Mouse (Mus musculus) hindlimb bud, embryonic 11.5 days (tissue): ENCODE measurements around the gene Vamp3.

Source experiments
- DNase-seq: peaks from one replicate; pipeline ENCODE4 v3.0.0-alpha.2; 2012; ENCODE audit warnings: low read depth, low spot score; ENCODE audit errors: extremely low spot score

The Vamp3 gene

DNA sequence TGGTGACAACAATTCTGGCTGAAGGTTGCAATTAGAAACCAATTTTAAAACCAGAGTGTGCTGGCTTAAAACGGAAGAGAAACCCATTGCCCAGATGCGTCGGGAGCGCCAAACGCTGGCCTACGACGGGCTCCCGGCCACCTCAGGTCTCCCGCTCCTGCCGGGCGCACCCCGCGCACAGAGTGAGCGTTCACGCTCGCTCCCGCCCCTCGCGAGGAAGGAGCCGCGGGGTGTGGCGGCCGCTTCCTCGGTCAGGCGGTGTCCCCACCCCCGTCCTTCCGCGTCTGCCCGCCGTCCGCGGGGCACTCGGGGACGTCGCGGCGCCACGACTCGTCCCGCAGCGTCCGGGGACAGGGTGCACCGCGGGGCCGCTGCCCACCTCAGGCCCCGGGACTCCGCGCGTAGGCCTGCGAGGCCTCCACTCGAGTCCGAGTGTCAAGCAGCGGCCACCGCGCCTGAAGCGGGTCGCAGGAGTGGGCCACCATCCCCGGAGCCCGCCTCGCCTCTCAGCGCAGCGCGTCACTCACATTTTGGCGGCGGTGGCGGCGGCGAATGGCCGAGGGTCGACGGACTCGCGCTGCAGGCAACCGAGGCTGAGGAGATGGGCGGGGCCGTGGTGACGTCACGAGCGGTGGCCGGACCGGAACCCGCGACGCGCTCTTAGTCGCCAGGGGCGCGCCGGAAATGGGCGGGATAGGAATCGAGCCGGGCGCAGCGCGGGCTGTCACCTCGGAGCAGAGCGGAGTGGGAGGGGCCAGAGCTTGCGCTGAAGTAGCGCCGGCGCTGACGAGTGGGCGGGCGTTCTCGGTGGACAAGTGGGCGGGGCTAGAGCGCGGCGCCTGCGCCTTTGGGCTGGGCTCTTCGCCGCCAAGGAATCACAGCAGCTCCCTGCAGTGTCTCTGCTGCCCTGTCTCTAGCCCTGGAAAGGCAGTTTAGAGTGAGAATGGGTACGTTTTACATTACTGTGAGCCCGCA is at the start of gene Vamp3:
TSS of gene Vamp3 (minus strand) at position 617 of the 975 bp plus-strand sequence.
- DNase-seq = peak; percentile 87

DNA sequence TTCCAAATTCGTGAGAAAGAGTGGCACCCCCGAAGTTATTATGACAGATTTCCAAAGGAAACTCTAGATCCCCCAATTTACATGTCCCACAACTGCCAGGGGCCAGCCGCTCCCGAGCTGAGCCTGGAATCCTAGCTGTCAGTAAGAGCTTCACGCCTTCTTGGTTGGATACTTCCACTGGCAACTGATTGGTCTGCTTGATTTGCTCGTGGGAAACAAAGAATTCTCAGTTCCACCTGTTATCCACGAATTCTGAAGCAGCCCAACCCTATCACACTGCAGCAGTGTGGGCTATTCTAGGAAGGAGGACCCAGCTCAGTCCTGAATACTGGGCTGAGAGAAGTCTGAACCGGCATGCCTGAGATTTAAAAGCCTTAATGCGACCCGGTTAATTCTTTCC is 48.7 kb upstream of the Vamp3 start:
- no peak for DNase-seq

DNA sequence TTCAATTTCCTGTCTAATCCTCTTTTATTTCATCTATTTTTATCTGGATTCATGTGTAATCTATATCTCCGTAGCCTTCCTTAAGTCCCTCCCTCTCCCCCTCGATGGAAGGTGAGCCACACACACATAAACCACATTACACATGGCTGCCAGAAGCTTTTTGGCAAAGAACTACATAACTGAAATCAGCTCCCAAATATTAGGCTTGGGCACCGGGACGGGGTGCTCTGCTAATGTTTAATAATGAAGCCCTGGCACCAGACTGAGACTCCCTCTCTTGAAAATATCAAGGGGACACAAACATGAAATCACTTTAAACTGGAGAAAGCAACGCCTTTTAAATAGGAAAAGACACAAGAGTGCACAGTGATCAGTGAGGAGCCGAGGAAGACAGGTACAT is 48.1 kb upstream of the Vamp3 start:
- no peak for DNase-seq

DNA sequence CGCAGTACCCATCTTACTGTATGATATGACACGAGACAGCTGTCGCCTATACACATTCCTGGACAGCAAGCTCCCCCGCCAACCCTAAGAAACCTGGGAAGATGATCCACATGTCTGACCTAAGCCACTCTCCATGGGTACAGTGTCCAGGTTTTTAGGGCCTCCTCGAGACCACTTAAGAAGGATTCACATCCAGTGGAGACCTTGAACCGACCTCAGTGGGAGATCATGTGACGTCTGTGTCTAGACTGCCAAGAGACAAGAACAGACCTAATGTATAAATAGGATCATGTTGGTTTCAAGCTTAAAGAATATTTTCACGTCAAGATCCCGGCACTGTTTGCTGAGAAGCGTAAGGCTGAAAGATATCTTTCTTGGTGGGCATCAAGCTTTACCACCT is 46.4 kb upstream of the Vamp3 start:
- no peak for DNase-seq

DNA sequence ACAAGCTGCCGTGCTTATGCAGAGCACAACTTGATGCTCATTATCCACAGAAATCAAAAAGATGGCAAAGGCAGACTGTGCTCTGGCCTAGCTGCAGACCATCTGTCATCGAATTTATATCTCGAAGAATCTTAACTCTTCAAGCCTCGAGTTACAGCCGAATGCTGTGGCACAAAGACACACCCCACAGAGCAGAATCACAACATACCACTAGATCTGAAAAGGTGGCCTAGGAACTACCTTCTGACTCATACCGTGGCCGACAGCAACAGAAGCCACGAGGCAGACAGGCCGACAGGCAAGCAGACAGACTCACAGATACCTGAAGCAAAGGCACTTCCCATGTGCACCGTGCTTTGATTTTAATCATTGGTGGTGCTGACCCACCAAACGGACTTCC is 45.9 kb upstream of the Vamp3 start:
- DNase-seq = no peak

DNA sequence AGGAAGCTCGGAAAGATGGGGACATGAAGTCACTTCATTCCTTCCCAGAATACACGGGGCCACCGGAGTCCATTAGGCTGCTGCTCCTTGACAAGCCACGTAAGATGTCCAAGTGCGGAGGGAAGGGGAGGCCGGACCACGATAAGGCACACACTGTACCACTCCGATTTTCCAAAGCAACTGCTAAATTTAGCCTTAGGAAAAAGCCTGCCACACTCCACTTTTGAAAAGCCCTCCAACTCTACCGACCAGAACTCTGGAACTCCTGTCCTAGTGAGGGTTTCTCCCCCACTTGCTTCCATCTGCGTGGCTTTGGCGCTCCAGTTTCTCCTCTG is 39.3 kb upstream of the Vamp3 start:
- no peak for DNase-seq

DNA sequence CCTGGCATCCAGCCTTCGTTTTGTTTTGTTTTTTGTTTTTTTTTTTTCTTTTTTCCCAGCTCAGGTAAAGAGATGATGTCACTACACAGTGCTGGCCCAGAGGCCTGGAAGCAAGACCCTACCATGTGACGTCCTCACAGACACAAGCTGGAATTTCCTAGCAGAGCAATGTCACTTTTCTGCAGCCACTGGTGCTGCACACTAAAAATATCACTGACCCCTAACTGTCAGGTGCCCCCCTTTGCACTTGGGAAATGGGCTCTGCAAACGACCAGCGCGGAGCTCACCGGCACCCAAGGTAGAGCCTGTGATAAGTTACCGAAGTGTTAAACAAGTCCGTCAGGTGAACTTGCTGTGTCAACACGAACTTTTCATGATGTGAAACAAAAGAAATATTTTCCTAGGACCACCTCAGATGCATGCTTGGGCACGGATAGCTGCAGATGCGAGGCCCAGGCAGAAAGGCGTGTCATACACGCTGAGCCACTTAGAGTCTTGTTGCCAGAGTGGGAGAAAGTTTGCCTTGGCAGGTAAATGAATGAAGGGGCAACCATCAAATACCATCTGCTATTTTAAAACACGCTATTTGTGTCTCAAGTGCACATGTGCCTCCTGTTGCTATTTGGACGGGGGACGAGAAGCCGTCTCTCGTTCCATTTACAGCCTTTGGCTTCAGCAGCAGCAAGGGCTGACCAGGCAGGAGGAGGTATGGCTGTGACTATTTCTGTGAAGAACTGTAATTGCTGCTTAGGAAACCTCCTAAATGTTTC is 38.8 kb upstream of the Vamp3 start:
- DNase-seq = no peak

DNA sequence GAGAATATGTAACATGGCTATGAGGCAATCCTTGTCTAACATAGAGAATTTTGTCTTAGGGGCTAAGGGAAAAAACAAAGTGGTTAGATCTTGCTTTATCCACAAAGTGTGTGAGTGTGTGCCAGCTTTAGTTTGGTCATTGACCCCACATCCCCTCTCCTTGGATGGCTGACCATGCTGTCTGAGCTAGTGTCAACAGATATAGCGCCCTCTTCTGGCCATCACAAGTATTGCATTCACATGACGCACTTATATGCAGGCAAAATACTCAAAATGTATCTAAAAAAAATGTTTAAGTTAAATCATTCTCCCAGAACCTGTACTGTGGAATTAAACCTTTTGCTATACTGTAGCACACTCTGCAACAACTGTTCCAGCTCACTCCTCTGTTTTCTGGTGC is 37.4 kb upstream of the Vamp3 start:
- no peak for DNase-seq

DNA sequence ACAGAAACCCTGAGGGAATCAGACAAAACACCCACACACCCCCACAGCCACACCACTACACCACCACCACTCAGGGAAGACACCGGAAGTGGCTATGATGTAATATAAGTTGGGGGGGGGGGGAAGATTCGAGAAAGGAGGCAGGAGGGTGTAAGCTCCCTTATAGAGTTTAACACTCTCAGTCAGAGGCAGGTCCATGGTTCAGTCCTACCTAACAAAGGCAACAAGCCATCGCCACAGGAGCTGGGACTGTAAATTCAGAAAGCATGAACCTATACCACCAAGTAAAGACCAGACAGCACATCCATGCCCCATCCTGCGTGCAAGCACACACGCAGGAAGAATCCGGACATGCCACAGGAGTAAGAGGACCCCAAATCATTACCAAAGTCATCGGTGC is 31.5 kb upstream of the Vamp3 start, which contains the start of gene Gm13090:
TSS of gene Gm13090 (plus strand) at position 301 of the 400 bp plus-strand sequence.
- no peak for DNase-seq

DNA sequence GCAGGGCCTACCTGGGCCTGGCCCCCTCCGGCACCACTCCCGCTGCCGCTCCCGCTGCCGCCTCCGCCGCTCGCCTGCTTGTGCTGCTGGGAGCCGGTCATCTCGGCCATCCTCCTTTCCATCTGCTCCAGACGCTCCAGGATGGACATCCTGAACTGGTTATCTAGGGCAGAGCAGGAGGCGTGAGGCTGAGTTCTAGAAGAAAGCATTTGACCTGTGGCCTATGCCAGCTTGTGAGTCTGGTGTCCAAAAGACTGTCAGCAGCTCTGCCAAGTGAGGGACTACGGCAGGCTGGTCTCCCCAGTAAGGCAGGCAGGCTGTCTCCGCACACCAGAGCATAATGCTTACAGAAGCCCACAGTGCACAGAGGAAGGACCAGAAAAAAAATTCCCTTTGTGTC is 31.1 kb upstream of the Vamp3 start:
- no peak for DNase-seq

DNA sequence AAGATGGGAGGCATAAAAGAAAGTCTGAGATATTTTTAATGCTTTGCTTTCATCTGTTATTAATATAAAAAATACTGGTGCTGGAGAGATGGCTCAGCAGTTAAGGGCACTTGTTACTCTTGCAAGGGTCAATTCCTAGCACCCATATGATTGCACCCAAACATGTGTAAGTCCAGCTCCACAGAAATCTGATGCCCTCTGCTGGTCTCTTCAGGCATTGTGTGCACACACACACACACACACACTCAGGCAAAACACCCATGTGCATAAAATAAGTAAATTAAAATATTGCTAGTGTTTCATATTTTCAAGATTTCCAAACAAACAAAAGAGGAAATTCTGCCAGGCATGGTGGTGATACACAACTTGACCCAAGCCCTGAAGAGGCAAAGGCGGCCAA is 29.6 kb upstream of the Vamp3 start:
- no peak for DNase-seq

DNA sequence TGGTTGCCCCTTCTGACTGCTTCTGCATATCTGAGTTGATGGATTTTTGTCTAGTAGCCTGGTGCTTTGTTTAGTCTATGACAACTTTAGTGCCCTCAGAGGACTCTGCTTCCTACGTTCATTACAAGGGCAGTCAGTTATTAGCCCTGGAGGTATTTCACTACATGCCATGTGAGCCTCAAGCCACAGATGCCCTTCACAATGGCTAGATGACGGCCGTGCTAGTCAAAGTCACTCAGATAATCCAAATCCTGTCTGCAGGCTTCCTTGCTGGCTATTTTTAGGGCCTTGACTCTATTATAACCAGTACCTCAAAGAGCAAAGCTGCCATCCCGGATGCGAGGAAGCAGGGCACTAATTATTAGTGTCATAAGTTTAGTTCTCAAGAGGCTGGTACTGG is 25.3 kb upstream of the Vamp3 start:
- DNase-seq = no peak

DNA sequence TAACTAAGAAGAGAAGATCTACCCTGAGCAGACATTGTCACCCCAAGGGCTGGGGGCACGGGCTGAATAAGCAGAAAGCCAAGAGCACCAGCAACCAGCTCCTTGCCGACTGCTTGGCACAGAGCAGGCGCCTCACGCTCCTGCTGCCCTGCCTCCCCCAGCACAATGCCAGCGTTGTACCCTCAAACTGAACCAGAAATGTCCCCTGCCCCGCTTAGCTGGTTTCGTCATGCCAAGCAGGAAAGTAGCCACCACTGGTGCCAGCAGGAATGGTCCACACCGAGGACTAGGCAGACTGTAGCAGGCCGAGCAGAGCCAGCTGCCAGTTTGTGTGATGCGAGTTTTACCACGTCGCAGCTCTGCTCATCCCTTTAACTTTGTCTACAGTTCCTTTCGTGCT is 24.2 kb upstream of the Vamp3 start:
- no peak for DNase-seq

DNA sequence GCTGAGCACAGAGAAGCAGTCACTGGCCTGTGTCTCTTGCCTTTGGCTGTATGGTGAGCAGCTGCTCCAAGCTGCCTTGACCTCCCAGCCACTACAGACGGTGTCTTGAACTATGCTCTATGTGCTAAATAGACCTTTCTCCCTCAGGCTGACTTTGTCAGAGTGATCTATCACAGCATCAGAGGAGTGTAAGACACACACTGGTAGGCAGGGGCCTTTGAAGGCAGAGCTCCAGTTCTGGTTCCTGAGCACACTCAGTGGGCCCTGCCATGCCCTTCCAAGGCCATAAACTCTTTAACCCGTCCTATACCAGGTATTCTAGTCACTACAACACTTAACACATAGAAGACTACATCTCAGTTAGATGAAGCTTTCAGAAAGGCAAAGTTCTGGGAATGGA is 23.6 kb upstream of the Vamp3 start:
- no peak for DNase-seq

DNA sequence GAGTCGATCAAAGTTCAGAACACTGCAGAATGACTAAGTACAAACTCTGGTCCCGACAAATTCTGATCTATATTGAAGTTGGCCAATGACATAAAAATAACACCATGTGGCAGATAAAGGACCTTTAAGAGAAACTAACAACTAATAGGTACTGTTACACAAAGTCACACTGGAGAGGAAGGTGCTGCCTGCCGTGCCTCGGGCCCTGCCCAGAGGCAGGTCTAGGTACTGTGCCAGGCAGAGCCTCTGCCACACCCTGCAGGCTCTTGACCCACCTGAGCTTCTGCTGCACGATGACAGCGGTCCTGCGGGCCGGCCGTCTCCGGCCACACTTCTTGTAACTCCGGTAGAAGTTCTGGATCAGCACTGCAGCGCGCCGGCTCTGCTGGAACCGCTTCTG is 17.1 kb upstream of the Vamp3 start:
- DNase-seq = no peak

DNA sequence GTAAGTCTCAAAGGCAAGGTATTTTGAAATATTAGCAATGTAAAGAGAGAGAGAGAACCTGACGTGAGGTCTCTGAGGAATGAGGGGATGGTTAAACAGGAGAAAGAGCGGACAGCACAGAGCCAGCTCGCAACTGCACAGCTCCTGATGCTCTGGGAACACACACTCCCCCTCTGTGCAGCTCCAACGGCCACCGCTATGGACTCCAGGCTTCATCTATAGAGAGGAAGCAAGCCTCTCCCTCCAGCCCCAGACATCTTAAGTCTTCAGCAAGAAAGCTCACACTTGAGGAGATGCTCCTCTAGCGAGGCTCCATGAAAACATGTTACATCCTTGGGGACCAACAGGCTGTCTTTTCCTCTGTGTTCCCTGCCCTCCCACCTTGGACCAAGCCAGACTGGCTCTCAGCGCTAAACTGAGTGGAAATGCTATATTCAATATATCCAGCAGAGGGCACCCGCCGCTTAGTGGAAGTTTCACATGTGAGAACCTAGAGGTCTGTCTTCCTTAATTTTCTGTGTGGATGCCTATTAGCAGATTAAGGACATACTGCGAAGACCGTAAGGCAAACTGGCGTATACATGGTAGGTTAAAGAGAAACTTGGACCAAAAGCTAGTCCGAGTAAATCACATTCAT is 15.5 kb upstream of the Vamp3 start:
- no peak for DNase-seq

DNA sequence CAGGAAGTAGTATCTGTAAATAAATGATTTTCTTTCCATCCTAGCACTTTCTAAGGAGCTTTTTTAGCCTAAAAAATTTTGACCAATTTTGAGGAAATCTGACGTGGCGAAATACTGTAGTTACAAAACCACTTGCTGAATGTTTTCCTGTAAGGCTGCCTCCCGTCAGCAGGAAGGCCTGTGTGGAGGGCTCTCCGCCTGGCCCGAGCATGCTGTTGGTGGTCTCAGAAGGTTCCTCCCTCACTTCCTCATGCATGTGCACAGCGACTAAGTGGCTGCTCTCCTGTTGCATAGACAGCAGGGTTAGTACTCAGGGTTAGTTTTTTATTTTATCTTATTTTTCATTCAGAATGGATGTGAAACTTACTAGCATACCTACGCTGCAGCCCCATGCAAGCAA is 13.2 kb upstream of the Vamp3 start:
- DNase-seq = no peak

DNA sequence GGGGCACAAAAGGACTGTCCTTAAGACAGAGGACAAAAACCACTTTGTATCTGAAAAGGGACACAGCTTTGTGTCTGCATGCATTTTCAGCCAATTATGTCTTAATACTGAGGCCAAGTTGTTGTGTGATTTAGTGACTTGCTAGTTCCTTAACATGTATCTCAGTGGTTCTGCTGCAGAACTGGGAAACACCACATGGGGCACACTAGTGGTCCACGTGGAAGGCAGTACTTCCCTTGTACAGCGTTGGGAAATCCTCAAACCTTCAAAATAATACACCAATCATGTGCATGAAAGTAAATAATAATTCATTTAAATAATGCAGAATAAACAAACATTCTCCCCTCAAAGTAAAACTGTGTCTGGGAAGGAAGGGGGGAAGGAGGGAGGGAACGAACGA is 11.0 kb upstream of the Vamp3 start:
- no peak for DNase-seq

DNA sequence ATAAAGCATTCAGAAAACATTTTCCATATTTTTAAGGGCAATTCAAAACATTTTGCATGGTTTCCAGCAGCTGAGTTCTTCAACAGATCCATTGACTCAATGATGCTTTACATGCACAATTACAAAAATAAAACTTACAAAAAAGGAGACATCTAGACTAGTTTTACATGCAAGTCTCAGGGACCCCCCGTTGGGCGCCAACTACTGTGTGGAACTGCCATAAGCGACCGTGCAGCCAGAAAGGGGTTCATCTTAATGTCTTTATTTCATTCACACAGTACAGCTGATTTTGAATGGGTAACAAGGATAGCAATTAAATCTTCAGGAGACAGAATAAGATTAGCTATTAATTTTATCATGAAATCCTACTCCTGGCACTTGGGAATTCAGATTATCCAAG is 1.8 kb upstream of the Vamp3 start:
- no peak for DNase-seq

DNA sequence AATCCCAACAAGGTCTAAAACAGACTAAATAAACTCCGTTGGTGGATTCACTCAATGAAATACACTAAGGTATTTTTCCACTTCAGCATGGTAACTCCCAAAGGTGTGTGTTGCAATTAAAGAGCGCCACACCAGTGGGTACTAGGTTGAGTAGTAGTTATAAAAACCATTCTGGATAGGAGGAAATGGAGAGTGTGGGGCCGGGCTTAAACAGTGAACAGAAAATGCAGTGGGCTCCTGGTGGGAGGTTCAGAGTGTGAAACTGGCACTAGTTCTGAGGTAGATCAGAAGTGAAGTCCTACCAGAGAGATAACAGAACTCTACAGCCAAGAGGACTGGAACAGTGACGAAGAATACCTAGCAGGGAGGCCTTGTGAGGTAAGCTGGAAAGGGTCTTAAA is 871 bp upstream of the Vamp3 start:
- DNase-seq = no peak

DNA sequence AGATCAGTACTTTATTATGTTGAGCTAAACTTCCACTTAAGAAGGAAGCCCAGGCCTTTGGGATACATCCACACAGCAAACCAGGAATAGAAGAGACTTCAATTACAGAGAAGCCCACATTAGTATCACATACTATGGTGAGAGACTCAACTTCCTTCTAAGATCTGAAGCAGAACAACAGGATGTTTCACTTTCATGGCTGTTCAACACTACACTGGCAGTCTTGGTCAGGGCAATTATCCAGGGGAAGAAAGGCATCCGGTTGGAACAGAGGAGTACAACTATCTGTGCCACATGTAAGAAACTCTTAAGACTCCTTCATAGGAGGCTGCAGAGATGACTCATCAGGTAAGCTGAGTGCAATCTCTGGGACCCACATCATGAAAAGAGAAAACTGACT is 6.6 kb downstream of the Vamp3 start:
- no peak for DNase-seq

DNA sequence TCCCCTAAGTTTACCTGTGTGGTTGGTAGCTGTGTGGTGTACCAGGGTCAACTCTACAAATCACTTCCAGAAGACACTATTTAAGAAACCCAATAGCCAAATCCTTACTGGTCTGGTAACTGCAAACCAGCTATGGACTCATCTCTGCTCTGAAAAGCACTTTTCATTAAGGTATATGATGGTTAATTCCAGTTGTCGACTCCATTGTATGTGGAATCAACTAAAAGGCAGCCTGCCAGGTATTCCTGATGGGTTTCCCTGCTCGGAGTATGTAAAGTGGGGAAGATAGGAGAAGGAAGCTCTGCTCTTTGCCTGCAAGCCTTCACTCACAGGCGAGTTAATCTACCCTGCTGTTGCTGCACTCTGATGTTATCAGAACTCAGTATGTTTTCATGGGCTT is 11.2 kb downstream of the Vamp3 start:
- no peak for DNase-seq
